Mouse (Mus musculus) adipocyte (in vitro differentiated cells): ENCODE results near the gene AI413582.

Experiments used
- DNase-seq: peaks from one replicate; pipeline ENCODE4 v3.0.0-alpha.2; 2016; ENCODE audit warnings: low spot score

Gene AI413582

GRCm38 (mm10) chr17:27518700-27519595, 46.6 kb downstream of the AI413582 start:
- no peak for DNase-seq

- DNase-seq: no peak
These were observed 47.3 kb downstream of the AI413582 start for GRCm38 (mm10) chr17:27518296-27518695.

DNA sequence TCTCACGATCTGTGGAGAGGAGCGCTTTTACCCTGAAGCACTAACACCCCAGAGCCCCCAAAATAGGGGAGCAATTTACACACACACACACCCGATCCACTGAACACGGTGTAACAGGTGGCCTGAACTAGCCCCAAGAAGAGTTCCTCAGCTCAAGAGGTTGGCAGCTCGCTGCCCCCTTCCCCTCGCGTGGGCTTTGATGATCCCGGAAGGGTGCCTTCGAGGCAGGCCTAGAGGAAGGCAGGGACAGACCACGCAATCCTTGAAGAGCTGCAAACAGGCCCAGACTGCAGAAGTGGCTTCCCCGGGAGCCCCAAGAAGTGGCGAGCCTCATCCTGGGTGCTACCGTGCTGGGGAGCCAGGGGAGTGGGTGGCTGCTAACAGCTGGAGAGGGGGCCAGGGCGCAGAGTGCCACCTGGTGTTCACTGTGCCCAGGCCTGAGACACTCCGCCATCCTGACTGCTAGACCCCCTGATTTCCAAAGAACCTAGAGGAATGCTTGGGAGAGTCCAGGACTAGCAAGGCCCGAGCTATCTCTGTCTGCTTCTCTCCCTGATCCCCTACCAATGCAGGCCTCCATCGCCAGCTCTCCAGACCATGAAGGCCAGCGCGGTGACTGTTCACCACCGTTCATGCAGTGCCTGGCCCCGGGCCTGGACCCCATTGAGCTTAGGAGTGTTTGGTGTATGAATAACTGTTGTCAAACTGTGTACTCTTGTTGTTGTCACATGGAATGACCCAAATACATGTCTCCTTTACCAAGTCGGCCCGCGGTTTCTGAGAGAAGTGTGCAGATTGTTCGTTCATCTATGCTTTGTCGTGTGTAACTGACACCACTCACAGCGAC, 51.4 kb downstream of the AI413582 start:
- no peak for DNase-seq
